Mouse (Mus musculus) left cerebral cortex, postnatal 14 days (tissue): ENCODE results near the gene Ddx51. TPM values are rescaled to one million over a fixed set of nuclear protein-coding genes. Genes with fewer than 3 reads are reported as not detected.

Experiments used
- DNase-seq, 2 experiments: peaks; one replicate each; pipeline ENCODE4 v3.0.0; 2021 to 2022; ENCODE audit warnings: low spot score in 2 of 2, mixed read lengths in 1 of 2
- intact Hi-C: fragments of 180-260 bp; cut with DNase I; formaldehyde crosslinking; loops from one replicate; pipeline ENCODE4 v1.15.1; 2025
- microRNA-seq, 2 experiments: library from miRNA; unstranded; fragments of <30 nt; microRNA quantifications; one replicate each; pipeline ENCODE4 v1.2.0; 2022
- total RNA-seq, 2 experiments: library from RNA; stranded (reverse); gene quantifications; 2 replicates each; pipeline ENCODE4 v1.2.3; 2021

Gene Ddx51
- total RNA-seq, 2 experiments from 2014 or later: 23.1 to 26.2 TPM

DNA sequence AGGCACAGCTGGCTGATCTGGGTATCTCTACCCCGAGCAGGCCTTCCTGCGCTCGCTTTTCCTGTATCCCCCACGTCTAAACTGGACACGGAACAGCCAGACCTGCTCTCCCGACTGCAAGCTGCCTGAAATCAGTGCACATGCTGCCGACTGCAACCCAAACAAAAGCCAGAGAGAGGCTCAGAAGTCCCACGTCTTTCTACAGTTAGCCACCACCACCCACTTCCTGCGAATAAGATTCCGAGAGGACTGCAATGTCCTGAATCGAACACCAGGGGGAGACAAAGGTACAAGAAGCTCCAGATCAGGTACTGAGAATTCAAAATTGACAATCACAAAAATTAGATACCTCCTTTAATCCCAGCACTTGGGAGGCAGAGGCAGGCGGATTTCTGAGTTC lies 13.8 kb upstream of the Ddx51 start:
- peak; percentile 84 to 91 for DNase-seq

DNA sequence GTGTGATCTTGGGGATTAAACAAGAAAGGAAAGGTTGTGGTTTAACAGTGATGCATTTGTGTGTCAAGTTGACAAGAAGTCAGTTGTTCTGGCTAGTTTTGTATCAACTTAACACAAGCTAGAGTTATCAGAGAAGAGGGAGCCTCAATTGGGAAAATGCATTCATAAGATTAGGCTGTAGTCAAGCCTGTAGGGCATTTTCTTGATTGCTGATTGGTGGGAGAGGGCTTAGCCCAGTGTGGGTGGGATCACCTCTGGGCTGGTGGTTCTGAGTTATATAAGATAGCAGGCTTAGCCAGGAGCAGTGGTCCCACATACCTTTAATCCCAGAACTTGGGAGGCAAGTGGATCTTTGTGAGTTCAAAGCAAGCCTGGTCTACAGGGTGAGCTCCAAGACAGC lies 6.9 kb upstream of the Ddx51 start:
- intact Hi-C loops: no loop called here
- DNase-seq: no peak

More for the DNA sequence above, 13.8 kb upstream of the Ddx51 start:
- intact Hi-C loops: loop anchor here (1.0 to 5.0 kb wide), 2 partner anchors 145 to 282 kb away; no protein-coding TSS in a partner anchor

DNA sequence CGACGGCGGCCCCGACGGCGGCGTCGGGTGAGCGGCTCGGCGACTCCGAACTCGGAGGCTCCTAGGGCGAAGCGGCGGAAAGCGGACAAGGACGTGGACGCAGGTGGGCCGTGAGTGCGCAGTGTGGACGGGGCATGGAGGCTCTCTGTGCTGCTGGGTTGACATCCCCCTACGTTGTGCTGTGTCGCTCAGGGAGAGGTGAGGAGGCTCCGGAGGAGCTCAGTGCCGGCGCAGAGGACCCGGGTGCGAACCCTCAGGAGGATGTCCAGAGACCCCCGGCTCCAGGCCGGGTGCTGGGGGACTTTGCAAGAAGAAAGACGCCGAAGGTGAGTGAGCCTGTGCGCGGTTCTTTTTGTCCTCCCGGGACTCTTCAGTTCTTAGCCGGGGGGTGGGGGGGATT lies 435 bp downstream of the Ddx51 start:
- no peak for DNase-seq
- intact Hi-C loops: no loop called here

DNA sequence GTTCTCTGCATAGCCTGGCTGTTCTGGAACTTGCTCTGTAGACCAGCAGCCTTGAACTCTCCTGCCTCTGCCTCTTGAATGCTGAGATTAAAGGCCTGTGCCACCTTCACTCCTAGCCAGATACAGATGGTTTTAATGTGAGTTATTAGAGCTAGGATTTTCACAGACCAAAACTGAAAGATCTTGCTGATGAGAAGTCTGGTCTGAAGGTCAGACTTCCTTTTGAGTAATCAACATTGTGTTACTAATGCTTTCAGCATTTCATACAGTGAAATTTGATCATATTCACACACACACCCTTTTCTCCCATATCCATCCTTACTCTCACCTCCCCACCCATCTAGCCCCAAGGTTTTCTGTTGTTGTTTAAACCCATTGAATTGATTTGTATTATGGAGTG lies 6.4 kb downstream of the Ddx51 start:
- intact Hi-C loops: no loop called here

DNA sequence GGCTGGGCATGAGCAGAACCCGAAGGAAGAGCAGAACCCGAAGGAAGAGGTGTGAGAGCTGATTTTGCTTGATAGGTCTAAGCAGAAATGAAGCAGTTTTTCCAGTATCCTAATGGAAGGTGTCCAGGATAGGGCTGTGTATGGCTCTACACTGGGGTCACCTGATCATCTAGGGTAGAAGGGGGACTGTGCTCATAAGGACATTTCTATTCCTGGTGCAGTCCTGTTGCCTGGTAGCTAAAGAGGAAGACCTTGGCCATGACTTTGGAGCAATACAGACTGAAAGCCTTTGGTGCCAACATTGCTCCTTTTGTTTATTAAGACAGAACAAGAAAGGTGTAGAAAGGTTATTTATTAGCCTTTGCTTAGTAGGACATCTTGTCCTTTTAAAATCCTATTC lies 10.8 kb downstream of the Ddx51 start:
- intact Hi-C loops: no loop called here

More for the DNA sequence above, 6.4 kb downstream of the Ddx51 start:
- DNase-seq: no peak

DNA sequence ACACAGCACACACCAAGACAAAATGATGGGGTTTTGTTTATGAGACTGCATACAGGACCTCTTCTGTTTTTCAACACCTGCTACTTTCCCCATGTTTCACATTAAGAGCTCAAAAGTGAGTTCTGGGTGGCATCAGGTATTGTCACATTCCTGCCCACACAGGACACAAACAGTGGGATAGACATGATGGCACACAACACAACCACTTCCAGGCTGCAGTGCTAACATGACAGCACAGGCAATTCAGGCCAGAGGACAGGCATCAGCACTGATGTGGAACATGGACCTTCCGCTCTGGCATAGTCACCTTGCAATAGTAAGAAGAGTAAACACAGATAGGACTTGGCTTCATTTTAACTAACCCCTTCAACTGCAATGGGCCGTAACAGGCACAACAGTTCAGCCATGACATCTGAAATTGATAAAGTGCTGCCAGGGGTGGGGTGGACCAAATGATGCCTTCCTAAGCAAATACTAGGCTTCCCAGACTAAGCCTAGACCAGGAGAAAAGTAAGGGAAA lies 11.6 kb downstream of the Ddx51 start:
- DNase-seq: no peak
- intact Hi-C loops: no loop called here

More for the DNA sequence above, 10.8 kb downstream of the Ddx51 start:
- no peak for DNase-seq

DNA sequence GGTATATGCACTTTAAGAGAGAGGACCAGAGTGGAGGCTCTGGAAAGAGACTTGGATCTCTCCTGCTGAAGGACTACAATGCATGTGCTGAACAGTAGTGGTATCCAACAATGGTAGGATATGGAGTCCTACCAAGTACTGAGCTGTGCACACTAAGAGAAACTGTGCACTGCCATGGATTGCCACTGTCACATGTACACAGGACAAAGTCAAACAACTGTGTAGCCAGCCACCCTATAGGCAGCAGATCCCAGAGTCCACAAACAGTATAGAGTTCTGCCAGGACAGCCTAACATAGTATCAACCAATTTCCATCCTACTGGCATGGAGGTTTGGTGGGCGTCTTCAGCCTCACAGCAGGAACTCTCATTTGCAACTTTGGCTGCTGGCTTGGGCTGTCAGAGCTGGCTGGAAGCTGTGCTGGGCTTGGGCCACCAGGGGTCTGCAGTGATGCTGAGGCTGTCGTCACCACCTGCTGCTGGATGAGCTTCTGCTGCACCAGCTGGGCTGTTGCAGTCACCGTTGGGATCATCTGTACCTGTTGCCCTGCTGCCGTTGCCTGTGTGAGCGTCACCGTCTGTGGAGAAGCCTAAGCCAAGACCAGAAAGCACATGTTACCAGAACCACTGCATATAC lies 12.4 kb downstream of the Ddx51 start:
- DNase-seq: peak in 1 of 2 experiments; percentile 22
- intact Hi-C loops: no loop called here

DNA sequence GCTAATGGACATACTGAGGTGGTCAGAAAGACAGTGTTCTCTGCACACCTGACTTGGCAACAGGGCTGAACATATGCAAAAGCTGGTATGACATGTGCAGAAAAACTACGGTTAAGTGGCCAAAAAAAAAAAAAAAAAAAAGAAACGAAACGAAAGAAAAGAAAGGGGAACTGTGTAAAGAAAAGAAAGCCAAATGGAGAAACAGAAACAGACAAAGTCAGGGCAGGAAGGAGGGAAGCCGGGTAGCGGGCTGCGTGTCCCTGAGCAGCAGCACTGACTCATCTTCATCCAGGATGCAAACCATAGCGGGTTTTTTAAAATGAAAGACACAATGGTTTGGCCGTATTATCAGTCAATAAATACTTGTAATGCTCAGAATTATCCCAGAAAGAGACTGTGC lies 28.8 kb downstream of the Ddx51 start:
- DNase-seq: no peak
- intact Hi-C loops: no loop called here

DNA sequence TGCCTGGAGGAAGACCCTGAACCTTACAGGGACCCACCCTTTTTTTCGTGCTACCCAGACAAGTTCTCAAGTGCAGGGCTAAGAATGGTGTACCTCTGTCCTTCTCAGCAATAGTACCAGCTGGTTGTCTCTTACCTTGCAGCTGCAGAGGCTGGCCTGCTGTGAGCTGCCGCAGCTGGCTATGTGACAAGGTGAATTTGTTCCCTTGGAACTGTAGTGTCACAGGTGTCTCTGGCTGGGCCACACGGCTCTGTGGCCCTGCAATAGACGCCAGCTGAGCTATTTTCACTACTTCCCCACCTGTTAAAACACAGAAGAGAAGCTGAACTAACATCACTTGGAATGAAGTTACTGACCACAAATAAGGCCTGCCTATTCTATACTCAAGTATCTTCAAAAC lies 45.4 kb downstream of the Ddx51 start:
- no peak for DNase-seq
- intact Hi-C loops: no loop called here

DNA sequence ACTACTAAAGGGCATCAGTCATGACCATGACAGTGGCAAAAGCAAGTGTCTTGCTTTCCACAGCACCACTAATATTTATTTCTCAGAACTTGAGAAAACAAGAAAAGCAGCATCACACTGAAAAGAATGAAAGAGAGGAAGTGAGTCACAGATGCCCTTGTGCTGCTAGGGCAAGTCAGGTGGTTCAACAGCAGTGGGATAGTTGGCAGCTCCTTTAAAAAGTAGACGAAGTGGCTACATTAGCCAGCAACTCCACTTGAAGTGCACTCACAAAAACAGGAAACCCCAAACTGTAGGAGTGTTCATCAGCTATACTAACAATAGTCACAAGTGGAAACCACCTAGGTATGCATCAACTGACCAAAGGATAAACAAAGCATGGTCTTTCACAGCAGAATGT lies 50.8 kb downstream of the Ddx51 start:
- no peak for DNase-seq

DNA sequence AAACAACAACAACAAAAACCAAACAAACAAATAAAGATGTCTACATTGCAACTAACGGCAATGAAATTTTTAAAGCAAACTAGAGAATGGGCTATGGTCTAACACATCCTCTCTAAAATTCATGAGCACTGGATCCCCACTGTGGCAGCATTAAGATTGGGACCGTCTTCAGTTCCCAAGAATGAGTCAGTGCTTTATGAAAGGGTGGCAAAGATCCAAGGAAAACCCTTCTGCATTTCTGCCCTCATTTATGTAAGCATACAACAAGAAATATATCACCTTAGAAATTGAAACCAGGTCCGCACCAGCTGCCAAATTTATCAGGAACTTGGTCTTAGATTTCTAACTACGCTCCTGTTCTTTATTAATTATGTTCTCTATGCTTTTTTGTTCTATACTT lies 56.0 kb downstream of the Ddx51 start:
- DNase-seq: peak; percentile 30 to 39
- intact Hi-C loops: no loop called here

More for the DNA sequence above, 50.8 kb downstream of the Ddx51 start:
- intact Hi-C loops: no loop called here

Small RNA genes within 50 kb of the gene (microRNA-seq; reads per million reads assigned to microRNA genes)
- gene Mir7026: 4.5 to 5.0 reads per million in 2 experiments

Other genes with a start within 250 kb of the Ddx51 start
- gene Fbrsl1, start 204.9 kb upstream of the Ddx51 start, total RNA-seq: 10 to 100 TPM; 75.8 to 81.9 TPM
- 10 to 100 TPM; 83.1 to 88.7 TPM for gene Galnt9, start 109.1 kb upstream of the Ddx51 start, total RNA-seq
- gene Noc4l, start within 50 bp of the Ddx51 start, total RNA-seq: 10 to 100 TPM; 26.6 to 26.8 TPM
- gene Ep400, start 117.3 kb downstream of the Ddx51 start, total RNA-seq: 10 to 100 TPM; 84.8 to 89.3 TPM
- gene Pus1, start 127.2 kb downstream of the Ddx51 start, total RNA-seq: 10 to 100 TPM; 18.3 to 21.2 TPM
- 10 to 100 TPM; 67.6 to 70.6 TPM for gene Ulk1, start 156.6 kb downstream of the Ddx51 start, total RNA-seq
- gene Hscb, start 186.3 kb downstream of the Ddx51 start, total RNA-seq: 10 to 100 TPM in 1 of 2 experiments, 1 to 10 TPM in 1; 9.2 to 12.2 TPM
- 1 to 10 TPM; 1.4 to 1.6 TPM for gene Chek2, start 186.5 kb downstream of the Ddx51 start, total RNA-seq
- 10 to 100 TPM; 15.0 to 16.9 TPM for gene Ttc28, start 226.4 kb downstream of the Ddx51 start, total RNA-seq